Mouse (Mus musculus): ENCODE data around the gene Sgip1. TPM values are rescaled to one million over a fixed set of nuclear protein-coding genes. Genes with fewer than 3 reads are reported as not detected.

Gene Sgip1
- polyA plus RNA-seq, 1 experiment from 2014 or later, result 0.99 TPM

GRCm38 (mm10) chr4:102930679-102931078, 189.6 kb downstream of the Sgip1 start:
- Histone ChIP-seq H3K9me3 (replicated peaks) (no peaks in the 10 kb centered on the region), H3K36me3 (no peaks in the 10 kb centered on the region), H3K27ac (0 out of 2 replicates have a peak overlapping the region, but pooled peaks have one; percentile 26), H3K4me2 (0 out of 2 replicates have a peak overlapping the region, but pooled peaks have one; percentile 15), H3K4me1 (no peaks in the 10 kb centered on the region), H3K4me3 (no peak overlapping the region), H3K9ac (no peak overlapping the region), H3K27me3 (replicated peaks) (no peaks in the 10 kb centered on the region)
- WGBS (ENCODE audit: insufficient replicate concordance), result 37% methylated on average over 7 of the region's 7 CpGs
- ATAC-seq, result no peak

- Histone ChIP-seq H3K4me2 (no peak overlapping the region), H3K36me3 (no peaks in the 10 kb centered on the region), H3K4me3 (no peak overlapping the region), H3K27ac (no peak overlapping the region), H3K9me3 (replicated peaks) (no peaks in the 10 kb centered on the region), H3K9ac (no peak overlapping the region), H3K27me3 (replicated peaks) (no peaks in the 10 kb centered on the region), H3K4me1 (no peaks in the 10 kb centered on the region)
- no peak for ATAC-seq
- WGBS (ENCODE audit: insufficient replicate concordance), result 58% methylated on average over 3 of the region's 3 CpGs
Measured at GRCm38 (mm10) chr4:102940266-102940665, 199.2 kb downstream of the Sgip1 start.

- Histone ChIP-seq H3K9ac (no peak overlapping the region), H3K9me3 (replicated peaks) (no peaks in the 10 kb centered on the region), H3K4me2 (no peak overlapping the region), H3K27me3 (replicated peaks) (no peaks in the 10 kb centered on the region), H3K27ac (no peak overlapping the region), H3K4me3 (no peak overlapping the region), H3K36me3 (no peaks in the 10 kb centered on the region), H3K4me1 (no peaks in the 10 kb centered on the region)
- no peak for ATAC-seq
- 72% methylated on average over 4 of the region's 4 CpGs for WGBS (ENCODE audit: insufficient replicate concordance)
Measured at GRCm38 (mm10) chr4:102940738-102941137, 199.6 kb downstream of the Sgip1 start.

GRCm38 (mm10) chr4:102944325-102944724, 203.2 kb downstream of the Sgip1 start:
- no peaks in the 10 kb centered on the region for H3K27me3 ChIP-seq (replicated peaks)
- H3K4me1 ChIP-seq, result no peaks in the 10 kb centered on the region
- no peak overlapping the region for H3K4me2 ChIP-seq
- H3K27ac ChIP-seq, result no peak overlapping the region
- no peak overlapping the region for H3K9ac ChIP-seq
- no peaks in the 10 kb centered on the region for H3K9me3 ChIP-seq (replicated peaks)
- no peak for ATAC-seq
- 16% methylated on average over 6 of the region's 6 CpGs for WGBS (ENCODE audit: insufficient replicate concordance)
- H3K4me3 ChIP-seq, result no peak overlapping the region
- no peaks in the 10 kb centered on the region for H3K36me3 ChIP-seq

- ATAC-seq, result no peak
- Histone ChIP-seq H3K36me3 (no peaks in the 10 kb centered on the region), H3K4me2 (no peak overlapping the region), H3K27me3 (replicated peaks) (no peaks in the 10 kb centered on the region), H3K4me1 (no peaks in the 10 kb centered on the region), H3K27ac (no peak overlapping the region), H3K9me3 (replicated peaks) (no peaks in the 10 kb centered on the region), H3K4me3 (no peak overlapping the region), H3K9ac (no peak overlapping the region)
- 69% methylated on average over 2 of the region's 2 CpGs for WGBS (ENCODE audit: insufficient replicate concordance)
Measured at GRCm38 (mm10) chr4:102952476-102952875, 211.4 kb downstream of the Sgip1 start.

GRCm38 (mm10) chr4:102955294-102955956, 214.3 kb downstream of the Sgip1 start:
- Histone ChIP-seq H3K4me1 (no peaks in the 10 kb centered on the region), H3K27ac (no peak overlapping the region), H3K9ac (no peak overlapping the region), H3K4me2 (no peak overlapping the region), H3K4me3 (no peak overlapping the region), H3K36me3 (no peaks in the 10 kb centered on the region), H3K27me3 (replicated peaks) (no peaks in the 10 kb centered on the region), H3K9me3 (replicated peaks) (no peaks in the 10 kb centered on the region)
- no peak for ATAC-seq
- 53% methylated on average over 17 of the region's 17 CpGs for WGBS (ENCODE audit: insufficient replicate concordance)

- WGBS (ENCODE audit: insufficient replicate concordance), result 60% methylated on average over 5 of the region's 5 CpGs
- H3K4me2 ChIP-seq, result no peak overlapping the region
- no peaks in the 10 kb centered on the region for H3K36me3 ChIP-seq
- H3K4me3 ChIP-seq, result no peak overlapping the region
- no peak overlapping the region for H3K9ac ChIP-seq
- H3K27ac ChIP-seq, result no peak overlapping the region
- H3K27me3 ChIP-seq (replicated peaks), result no peaks in the 10 kb centered on the region
- no peak for ATAC-seq
- H3K4me1 ChIP-seq, result no peaks in the 10 kb centered on the region
- H3K9me3 ChIP-seq (replicated peaks), result no peaks in the 10 kb centered on the region
Measured at GRCm38 (mm10) chr4:102959409-102959808, 218.3 kb downstream of the Sgip1 start.

GRCm38 (mm10) chr4:102964174-102964573, 223.1 kb downstream of the Sgip1 start:
- WGBS (ENCODE audit: insufficient replicate concordance), result 29% methylated on average over 3 of the region's 3 CpGs
- no peak overlapping the region for H3K27ac ChIP-seq

GRCm38 (mm10) chr4:102967811-102968210, 226.7 kb downstream of the Sgip1 start:
- no peaks in the 10 kb centered on the region for H3K27me3 ChIP-seq (replicated peaks)
- H3K36me3 ChIP-seq, result no peaks in the 10 kb centered on the region
- no peak overlapping the region for H3K4me3 ChIP-seq
- no peaks in the 10 kb centered on the region for H3K9me3 ChIP-seq (replicated peaks)
- 84% methylated on average over 15 of the region's 15 CpGs for WGBS (ENCODE audit: insufficient replicate concordance)
- ATAC-seq, result no peak
- H3K9ac ChIP-seq, result no peak overlapping the region
- H3K4me2 ChIP-seq, result no peak overlapping the region
- H3K27ac ChIP-seq, result no peak overlapping the region
- H3K4me1 ChIP-seq, result no peaks in the 10 kb centered on the region

More at GRCm38 (mm10) chr4:102964174-102964573, 223.1 kb downstream of the Sgip1 start:
- no peak overlapping the region for H3K4me2 ChIP-seq
- H3K27me3 ChIP-seq (replicated peaks), result no peaks in the 10 kb centered on the region
- H3K9me3 ChIP-seq (replicated peaks), result no peaks in the 10 kb centered on the region
- H3K4me1 ChIP-seq, result no peaks in the 10 kb centered on the region
- ATAC-seq, result no peak
- H3K36me3 ChIP-seq, result no peaks in the 10 kb centered on the region
- H3K9ac ChIP-seq, result no peak overlapping the region
- H3K4me3 ChIP-seq, result no peak overlapping the region

GRCm38 (mm10) chr4:102969599-102969998, 228.5 kb downstream of the Sgip1 start:
- H3K4me2 ChIP-seq, result no peak overlapping the region
- ATAC-seq, result no peak
- WGBS (ENCODE audit: insufficient replicate concordance), result 82% methylated on average over 5 of the region's 5 CpGs
- H3K9ac ChIP-seq, result no peak overlapping the region
- no peaks in the 10 kb centered on the region for H3K4me1 ChIP-seq
- no peaks in the 10 kb centered on the region for H3K9me3 ChIP-seq (replicated peaks)
- no peaks in the 10 kb centered on the region for H3K36me3 ChIP-seq
- H3K27me3 ChIP-seq (replicated peaks), result no peaks in the 10 kb centered on the region
- H3K27ac ChIP-seq, result no peak overlapping the region
- H3K4me3 ChIP-seq, result no peak overlapping the region

- 36% methylated on average over 5 of the region's 5 CpGs for WGBS (ENCODE audit: insufficient replicate concordance)
- Histone ChIP-seq H3K36me3 (no peaks in the 10 kb centered on the region), H3K4me1 (no peaks in the 10 kb centered on the region), H3K9ac (no peak overlapping the region), H3K9me3 (replicated peaks) (no peaks in the 10 kb centered on the region), H3K4me3 (no peak overlapping the region), H3K4me2 (no peak overlapping the region), H3K27me3 (replicated peaks) (no peaks in the 10 kb centered on the region), H3K27ac (no peak overlapping the region)
- ATAC-seq, result no peak
Measured at GRCm38 (mm10) chr4:102971159-102971558, 230.1 kb downstream of the Sgip1 start.

GRCm38 (mm10) chr4:102972071-102972470, 231.0 kb downstream of the Sgip1 start:
- Histone ChIP-seq H3K9ac (no peak overlapping the region), H3K36me3 (no peaks in the 10 kb centered on the region), H3K4me3 (no peak overlapping the region), H3K4me1 (no peaks in the 10 kb centered on the region), H3K4me2 (no peak overlapping the region), H3K9me3 (replicated peaks) (no peaks in the 10 kb centered on the region), H3K27ac (no peak overlapping the region), H3K27me3 (replicated peaks) (no peaks in the 10 kb centered on the region; the same call in 1 of the 2 replicates)
- no peak for ATAC-seq
- WGBS (ENCODE audit: insufficient replicate concordance), result 48% methylated on average over 3 of the region's 3 CpGs

GRCm38 (mm10) chr4:102974172-102974571, 233.1 kb downstream of the Sgip1 start:
- Histone ChIP-seq H3K9ac (no peak overlapping the region), H3K4me1 (0 out of 2 replicates have a peak, but pooled peaks cover 4% of the 10 kb centered on the region), H3K4me3 (no peak overlapping the region), H3K9me3 (replicated peaks) (no peaks in the 10 kb centered on the region), H3K27ac (no peak overlapping the region), H3K36me3 (no peaks in the 10 kb centered on the region), H3K27me3 (replicated peaks) (peaks cover 16% of the 10 kb centered on the region), H3K4me2 (no peak overlapping the region)
- WGBS (ENCODE audit: insufficient replicate concordance), result 63% methylated on average over 5 of the region's 5 CpGs
- no peak for ATAC-seq
